Mouse (Mus musculus) heart, postnatal 14 days (tissue): ENCODE measurements around the gene Tenm3. TPM values are rescaled to one million over a fixed set of nuclear protein-coding genes. Genes with fewer than 3 reads are reported as not detected.
A peak's percentile ranks its signal among the peaks of the same experiment; 100 is the strongest.

Source experiments
- DNase-seq, 2 experiments: peaks; one replicate each; pipeline ENCODE4 v3.0.0; 2021 to 2022
- intact Hi-C: fragments of 180-260 bp; cut with DNase I; formaldehyde crosslinking; loops from one replicate; pipeline ENCODE4 v1.15.1; 2025
- total RNA-seq, 2 experiments: library from RNA; stranded (reverse); gene quantifications; 2 replicates each; pipeline ENCODE4 v1.2.3; 2021

Gene Tenm3
- total RNA-seq, 2 experiments from 2014 or later: 4.3 to 5.0 TPM

DNA sequence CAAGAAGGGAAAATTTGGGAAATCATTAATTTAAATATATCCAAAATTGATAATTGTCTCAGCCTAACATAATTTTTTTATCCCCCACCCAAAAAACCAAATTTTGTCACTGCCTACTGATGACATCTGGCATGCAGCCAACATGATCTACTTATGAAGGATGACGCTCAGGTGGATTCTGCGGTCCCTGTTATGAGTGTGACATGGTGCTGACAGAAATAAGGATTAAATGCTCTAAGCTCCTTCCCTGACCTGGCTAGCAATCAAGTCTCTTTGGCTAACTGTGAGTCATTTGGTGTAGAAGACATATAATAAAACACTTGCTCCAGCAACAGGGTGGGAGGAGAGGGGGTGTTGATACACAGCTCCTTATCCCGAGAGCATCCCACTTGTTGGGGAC lies 532.0 kb downstream of the Tenm3 start:
- intact Hi-C loops: no loop called here
- no peak for DNase-seq

DNA sequence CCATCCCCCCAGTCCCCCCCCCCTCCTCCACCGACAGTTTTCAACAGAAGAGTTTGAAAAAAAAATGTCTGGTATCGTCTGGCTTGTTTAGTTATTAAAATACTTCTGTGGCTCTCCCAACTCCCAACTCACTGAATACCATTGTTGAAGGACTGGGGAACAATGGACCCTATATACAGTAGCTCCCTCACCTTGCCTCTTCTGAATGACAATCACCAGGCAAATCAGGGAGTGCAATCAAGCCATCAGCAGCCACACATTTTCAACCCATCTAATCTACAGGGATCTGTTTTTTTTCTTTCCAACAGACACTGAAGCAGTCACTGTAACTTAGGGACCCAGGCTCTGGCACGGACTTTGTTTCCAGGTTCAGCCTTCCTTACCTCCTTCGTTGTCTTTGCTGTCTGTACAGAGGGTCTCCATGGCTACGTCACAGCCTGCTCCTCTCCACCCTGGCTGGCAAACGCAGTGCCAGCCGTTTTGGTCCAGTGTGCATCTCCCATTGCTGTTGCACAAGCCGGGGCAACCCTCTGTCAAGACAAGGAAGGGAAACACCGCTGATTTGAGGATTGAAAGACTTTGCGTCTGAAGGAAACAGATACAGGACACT lies 533.4 kb downstream of the Tenm3 start:
- no peak for DNase-seq
- intact Hi-C loops: no loop called here

GRCm38 (mm10) chr8:48309191-48309987 lies 534.4 kb downstream of the Tenm3 start:
- peak; percentile 4 to 18 for DNase-seq
- intact Hi-C loops: no loop called here

DNA sequence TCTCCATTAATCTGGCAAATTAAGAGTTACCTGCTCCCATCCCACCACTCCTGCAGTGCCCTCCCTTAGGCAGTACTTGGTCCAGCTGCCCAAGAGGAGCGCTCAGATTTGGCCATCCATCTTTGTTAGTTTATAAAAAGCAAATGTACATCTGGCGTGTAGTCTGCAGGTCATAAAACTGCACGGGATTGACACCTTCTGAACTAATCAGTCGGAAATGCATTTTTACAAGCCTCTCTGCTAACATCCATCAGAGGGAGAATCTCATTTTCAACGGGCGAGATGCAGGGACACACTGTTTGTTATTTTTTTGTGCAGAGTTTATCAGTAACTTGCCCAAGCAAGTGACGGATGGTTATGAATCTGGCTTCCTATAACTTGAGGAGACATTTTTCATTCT lies 539.5 kb downstream of the Tenm3 start:
- intact Hi-C loops: no loop called here
- DNase-seq: no peak

- intact Hi-C loops: no loop called here
Measured at GRCm38 (mm10) chr8:48300613-48301037, 543.1 kb downstream of the Tenm3 start.

GRCm38 (mm10) chr8:48300061-48300460 lies 543.7 kb downstream of the Tenm3 start:
- no peak for DNase-seq
- intact Hi-C loops: no loop called here

More at GRCm38 (mm10) chr8:48300613-48301037, 543.1 kb downstream of the Tenm3 start:
- no peak for DNase-seq

DNA sequence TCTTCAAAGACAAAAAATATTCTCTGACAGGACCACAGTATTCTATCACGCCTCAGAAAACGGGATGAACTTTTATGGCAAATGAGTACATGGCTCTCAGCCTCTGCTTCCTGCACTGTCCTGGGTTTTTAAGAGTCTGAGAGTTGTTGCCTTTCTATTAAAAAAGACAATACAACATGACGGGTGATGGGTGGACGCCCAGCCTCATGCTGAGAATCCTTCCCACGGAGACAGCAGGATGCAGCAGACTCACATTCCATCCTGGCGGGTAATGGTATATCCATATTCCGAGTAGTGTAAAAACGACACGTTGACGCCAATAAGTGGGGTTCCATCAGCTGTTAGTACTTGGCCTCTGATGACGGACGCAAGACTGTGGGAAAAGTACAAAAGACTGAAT lies 544.4 kb downstream of the Tenm3 start:
- intact Hi-C loops: no loop called here

DNA sequence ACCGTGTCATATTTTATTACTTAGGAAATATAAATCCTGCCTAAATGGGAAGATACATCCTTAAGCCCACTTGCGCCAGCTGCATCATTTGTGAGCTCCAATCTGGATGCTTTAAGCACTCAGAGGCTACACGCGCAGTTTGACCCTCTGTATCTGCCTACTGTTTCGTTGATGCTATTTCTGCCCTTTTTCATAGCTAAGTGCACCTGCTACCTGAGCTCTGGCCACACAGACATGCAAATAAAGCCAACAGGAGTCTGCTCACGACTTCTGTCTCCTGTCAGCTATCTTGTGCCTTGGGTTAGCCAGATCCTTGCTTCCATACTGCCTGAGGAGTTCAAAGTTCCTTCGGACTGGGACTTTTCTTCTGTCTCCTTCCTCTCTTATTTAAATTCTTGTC lies 547.4 kb downstream of the Tenm3 start:
- intact Hi-C loops: no loop called here

More for the DNA sequence above, 544.4 kb downstream of the Tenm3 start:
- DNase-seq: no peak

GRCm38 (mm10) chr8:48295558-48295957 lies 548.2 kb downstream of the Tenm3 start:
- intact Hi-C loops: no loop called here
- no peak for DNase-seq

More for the DNA sequence above, 547.4 kb downstream of the Tenm3 start:
- no peak for DNase-seq

DNA sequence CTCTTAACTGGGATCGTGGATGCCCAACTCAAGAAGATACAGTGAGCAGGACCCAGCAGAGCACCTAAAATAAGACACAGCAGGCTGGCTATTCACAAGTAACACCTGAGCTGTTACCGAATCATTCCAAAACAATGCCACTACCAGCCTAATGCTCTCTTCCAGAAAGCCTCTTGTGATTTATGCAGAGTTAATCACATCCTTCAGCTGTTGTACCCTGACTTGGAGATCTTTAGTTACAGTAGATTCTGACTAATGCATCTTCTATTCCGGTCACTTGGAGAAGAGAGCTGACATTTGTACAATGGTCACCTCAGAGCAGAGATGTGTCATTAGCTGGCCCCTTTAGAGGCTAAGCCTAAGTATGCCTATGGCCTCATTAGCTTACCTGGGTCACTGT lies 550.0 kb downstream of the Tenm3 start:
- no peak for DNase-seq
- intact Hi-C loops: no loop called here

DNA sequence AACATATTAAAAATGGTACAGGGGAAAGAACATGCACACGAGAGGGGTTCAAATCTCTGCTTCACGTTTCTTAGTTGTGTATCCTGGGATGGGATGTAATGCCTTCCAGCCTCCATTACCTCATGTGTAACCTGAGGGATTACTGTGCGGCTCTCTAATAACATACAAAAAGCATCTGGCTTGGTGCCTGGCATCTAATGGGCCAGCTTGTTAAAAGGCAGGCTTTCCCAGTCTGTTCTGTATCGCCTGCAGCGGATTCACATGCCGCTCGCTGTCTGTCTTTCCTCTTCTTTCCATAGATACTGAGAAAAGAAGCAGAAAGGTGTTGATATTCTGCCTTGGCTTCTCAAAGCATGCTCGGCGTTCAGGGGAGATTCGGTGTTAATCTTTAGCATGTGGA lies 558.3 kb downstream of the Tenm3 start:
- DNase-seq: no peak
- intact Hi-C loops: no loop called here

GRCm38 (mm10) chr8:48281855-48282254 lies 561.9 kb downstream of the Tenm3 start:
- DNase-seq: no peak
- intact Hi-C loops: no loop called here

DNA sequence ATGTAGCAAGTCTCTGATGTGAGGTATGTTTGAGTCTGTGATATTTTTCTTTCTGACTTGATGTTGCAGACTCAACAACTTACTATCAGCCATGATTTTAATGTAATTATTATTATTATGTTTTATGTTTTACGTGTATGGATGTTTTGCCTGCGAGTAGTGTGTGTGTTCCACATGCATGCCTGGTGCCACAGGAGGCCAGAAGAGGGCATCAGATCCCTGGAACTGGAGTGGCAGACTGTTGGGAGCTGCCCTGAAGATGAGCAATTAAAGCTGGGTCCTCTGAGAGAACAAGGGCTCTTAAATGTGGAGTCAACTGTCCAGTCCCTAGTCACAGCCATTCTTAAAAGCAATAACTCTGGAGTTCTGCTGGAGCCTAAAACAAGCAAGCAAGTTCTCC lies 564.4 kb downstream of the Tenm3 start:
- DNase-seq: no peak
- intact Hi-C loops: no loop called here

DNA sequence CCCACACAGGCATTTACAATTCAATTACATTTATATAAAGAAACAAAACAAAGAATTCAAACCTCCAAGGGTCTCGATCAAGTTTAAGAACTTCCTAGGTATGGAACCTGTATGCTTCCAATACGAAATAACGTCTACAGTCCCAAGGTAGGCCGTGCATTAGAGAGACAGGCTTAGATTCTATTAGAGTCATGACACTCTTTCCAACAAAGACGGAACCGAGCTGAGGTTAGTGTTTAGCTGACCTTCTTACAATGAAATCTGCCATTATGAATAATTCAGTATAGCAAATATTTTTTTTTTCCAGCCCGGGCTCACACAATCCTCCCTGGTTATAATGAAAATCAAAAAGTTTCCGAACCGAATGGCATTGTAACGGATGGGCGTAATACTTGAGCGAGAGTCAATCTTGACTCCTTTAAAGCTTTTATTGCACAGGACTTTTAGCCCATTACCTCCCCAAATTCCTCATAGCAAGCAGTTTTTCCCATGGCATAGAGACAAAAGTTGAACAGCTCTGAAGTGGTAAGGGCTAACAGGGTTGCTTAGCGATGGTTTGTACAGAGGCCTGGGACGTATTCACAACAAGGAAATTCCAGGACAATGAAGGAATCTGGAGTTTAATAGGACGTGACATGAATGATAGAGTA lies 565.6 kb downstream of the Tenm3 start:
- no peak for DNase-seq

GRCm38 (mm10) chr8:48275066-48275465 lies 568.7 kb downstream of the Tenm3 start:
- intact Hi-C loops: no loop called here
- DNase-seq: no peak

More for the DNA sequence above, 565.6 kb downstream of the Tenm3 start:
- intact Hi-C loops: no loop called here

- DNase-seq: no peak
- intact Hi-C loops: no loop called here
Measured at GRCm38 (mm10) chr8:48274566-48274965, 569.2 kb downstream of the Tenm3 start.

DNA sequence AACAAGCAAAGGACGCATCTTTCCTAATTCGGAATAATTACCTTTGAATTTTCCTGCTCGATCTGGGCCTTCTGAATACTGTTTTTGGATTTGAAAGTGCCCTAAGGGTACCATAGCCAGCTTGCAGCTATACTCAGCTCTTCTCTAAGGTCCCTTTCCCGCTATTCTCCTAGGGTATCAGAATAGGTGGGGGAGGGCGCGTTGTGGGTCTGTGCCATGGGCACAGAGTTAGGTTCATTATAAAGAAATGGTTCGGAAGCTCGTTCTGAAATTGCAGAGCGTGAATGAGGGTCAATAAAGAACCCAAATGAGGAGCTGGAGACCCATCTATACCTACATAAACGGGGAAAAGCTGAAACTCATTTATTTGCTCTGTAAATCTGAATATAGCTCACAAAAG lies 575.1 kb downstream of the Tenm3 start:
- intact Hi-C loops: no loop called here
- no peak for DNase-seq

GRCm38 (mm10) chr8:48260265-48260664 lies 583.5 kb downstream of the Tenm3 start:
- intact Hi-C loops: no loop called here
- no peak for DNase-seq

GRCm38 (mm10) chr8:48259832-48260231 lies 583.9 kb downstream of the Tenm3 start:
- DNase-seq: no peak
- intact Hi-C loops: no loop called here

DNA sequence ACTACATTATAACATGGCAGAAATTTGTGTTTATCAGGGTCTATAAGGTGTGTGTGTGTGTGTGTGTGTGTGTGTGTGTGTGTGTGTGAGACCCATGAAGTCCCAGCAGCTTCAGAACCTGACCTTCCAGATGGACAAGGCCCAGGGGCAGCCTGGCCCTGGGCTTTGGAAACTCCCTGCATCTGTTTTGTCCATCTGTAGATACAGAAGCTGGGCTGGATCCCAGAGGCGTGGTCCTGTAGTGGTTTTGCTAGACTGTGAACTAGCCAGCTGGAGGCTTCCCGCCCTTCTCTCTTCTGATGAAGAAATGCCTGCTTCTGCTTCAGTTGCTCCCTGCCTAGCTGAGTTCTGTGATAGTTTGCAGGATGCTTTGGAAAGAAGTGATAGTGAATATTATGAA lies 599.9 kb downstream of the Tenm3 start:
- intact Hi-C loops: no loop called here
- DNase-seq: peak; percentile 13 to 14

- no peak for DNase-seq
- intact Hi-C loops: no loop called here
Measured at GRCm38 (mm10) chr8:48240917-48241531, 602.7 kb downstream of the Tenm3 start.
